Comparison of ENCODE assay signal across 7 mouse cellular contexts in genomic region chr19:34550205-34550533, GRCm38 (mm10). TPM values are rescaled to one million over a fixed set of nuclear protein-coding genes. Genes with fewer than 3 reads are reported as not detected.
DNase-seq lines count a peak whose midpoint lies in the region; ATAC-seq and TF ChIP-seq lines count a peak whose summit lies in the region.

No protein-coding gene starts in this region.

- peak overlapping the region; percentile 68; the same call in 1 of the 2 replicates for H3K27ac ChIP-seq in lung, postnatal 0 days (ENCODE audit: low read length)
- no peak overlapping the region for H3K27ac ChIP-seq in forebrain, embryonic 14.5 days (ENCODE audit: low read depth, low read length)
- H3K27ac ChIP-seq in liver, embryonic 12.5 days: peak overlapping the region; percentile 32; the same call in 1 of the 2 replicates
- no peak overlapping the region for H3K27ac ChIP-seq in stomach, embryonic 16.5 days (ENCODE audit: low read length)

- H3K36me3 ChIP-seq in lung, postnatal 0 days (ENCODE audit: insufficient read depth, low read length): no peaks in the 10 kb centered on the region
- H3K36me3 ChIP-seq in forebrain, embryonic 14.5 days (ENCODE audit: control insufficient read depth, insufficient read depth, low read length): no peaks in the 10 kb centered on the region
- no peaks in the 10 kb centered on the region for H3K36me3 ChIP-seq in liver, embryonic 12.5 days
- no peaks in the 10 kb centered on the region for H3K36me3 ChIP-seq in stomach, embryonic 16.5 days (ENCODE audit: control insufficient read depth, insufficient read depth, low read length)

- ATAC-seq in lung, postnatal 0 days: no peak
- peak; percentile 40; the same call in 1 of the 2 replicates for ATAC-seq in forebrain, embryonic 14.5 days
- ATAC-seq in liver, embryonic 12.5 days: 0 out of 2 replicates have a peak, but pooled peaks have one; percentile 1
- 0 out of 2 replicates have a peak, but pooled peaks have one; percentile 4 for ATAC-seq in stomach, embryonic 16.5 days (ENCODE audit: insufficient read depth, low FRiP score)

- no peak overlapping the region for H3K9ac ChIP-seq in lung, postnatal 0 days (replicated peaks; ENCODE audit: low read depth)
- H3K9ac ChIP-seq in forebrain, embryonic 14.5 days (ENCODE audit: low read length): peak overlapping the region; percentile 59
- H3K9ac ChIP-seq in liver, embryonic 12.5 days: peak overlapping the region; percentile 46; the same call in 1 of the 2 replicates
- H3K9ac ChIP-seq in stomach, embryonic 16.5 days (ENCODE audit: low read length): peak overlapping the region; percentile 69

- no peaks in the 10 kb centered on the region for H3K27me3 ChIP-seq in lung, postnatal 0 days (replicated peaks; ENCODE audit: insufficient read depth, low read length)
- no peaks in the 10 kb centered on the region for H3K27me3 ChIP-seq in forebrain, embryonic 14.5 days (replicated peaks; ENCODE audit: control insufficient read depth, insufficient read depth, low read length)
- peaks cover 7% of the 10 kb centered on the region; the same call in 1 of the 2 replicates for H3K27me3 ChIP-seq in liver, embryonic 12.5 days (replicated peaks)
- H3K27me3 ChIP-seq in stomach, embryonic 16.5 days (ENCODE audit: control insufficient read depth, insufficient read depth, low read length): no peaks in the 10 kb centered on the region

- H3K4me2 ChIP-seq in lung, postnatal 0 days (replicated peaks; ENCODE audit: low read depth, low read length): peak overlapping the region; percentile 65
- H3K4me2 ChIP-seq in forebrain, embryonic 14.5 days (ENCODE audit: low read length): peak overlapping the region; percentile 57
- peak overlapping the region; percentile 75 for H3K4me2 ChIP-seq in liver, embryonic 12.5 days
- H3K4me2 ChIP-seq in stomach, embryonic 16.5 days (ENCODE audit: low read depth, low read length): peak overlapping the region; percentile 76

- WGBS in lung, postnatal 0 days: 35% methylated on average over 4 of the region's 4 CpGs
- 30% methylated on average over 4 of the region's 4 CpGs for WGBS in forebrain, embryonic 14.5 days
- 29% methylated on average over 4 of the region's 4 CpGs for WGBS in liver, embryonic 12.5 days (ENCODE audit: insufficient replicate concordance)
- 32% methylated on average over 4 of the region's 4 CpGs for WGBS in stomach, embryonic 16.5 days

- no peak for TF ChIP-seq CTCF in lung, postnatal 0 days (IDR thresholded peaks at IDR 0.05)

- H3K4me3 ChIP-seq in lung, postnatal 0 days (ENCODE audit: low read depth, low read length): peak overlapping the region; percentile 48
- peak overlapping the region; percentile 39 for H3K4me3 ChIP-seq in forebrain, embryonic 14.5 days (ENCODE audit: low read depth, low read length)
- H3K4me3 ChIP-seq in liver, embryonic 12.5 days: peak overlapping the region; percentile 60
- peak overlapping the region; percentile 59 for H3K4me3 ChIP-seq in stomach, embryonic 16.5 days (replicated peaks; ENCODE audit: low read length)

- H3K9me3 ChIP-seq in lung, postnatal 0 days (ENCODE audit: low read length): no peaks in the 10 kb centered on the region; the same call in 1 of the 2 replicates
- H3K9me3 ChIP-seq in forebrain, embryonic 14.5 days (replicated peaks; ENCODE audit: control insufficient read depth, low read length): no peaks in the 10 kb centered on the region
- no peaks in the 10 kb centered on the region for H3K9me3 ChIP-seq in liver, embryonic 12.5 days (replicated peaks)
- H3K9me3 ChIP-seq in stomach, embryonic 16.5 days (replicated peaks; ENCODE audit: control insufficient read depth, low read length): 0 out of 2 replicates have a peak, but pooled peaks cover 6% of the 10 kb centered on the region

- no peak for TF ChIP-seq EP300 in lung, postnatal 0 days (IDR thresholded peaks at IDR 0.05)

- DNase-seq in lung, postnatal 0 days (ENCODE audit: low spot score): no peak
- no peak for DNase-seq in lung, postnatal 14 days
- no peak for DNase-seq in forebrain, embryonic 14.5 days (ENCODE audit: low spot score)
- DNase-seq in left cerebral cortex, adult 11 months (ENCODE audit: low spot score): no peak
- DNase-seq in layer of hippocampus, postnatal 25 days (ENCODE audit: extremely low spot score in 1 of 2, low spot score in 1 of 2): no peak

- H3K4me1 ChIP-seq in lung, postnatal 0 days (ENCODE audit: insufficient read depth, low read depth, low read length): peaks cover 6% of the 10 kb centered on the region
- no peaks in the 10 kb centered on the region for H3K4me1 ChIP-seq in forebrain, embryonic 14.5 days (ENCODE audit: control insufficient read depth, insufficient read depth, low read length)
- peaks cover 15% of the 10 kb centered on the region; the same call in 1 of the 2 replicates for H3K4me1 ChIP-seq in liver, embryonic 12.5 days
- H3K4me1 ChIP-seq in stomach, embryonic 16.5 days (ENCODE audit: control insufficient read depth, insufficient read depth, low read length): peaks cover 8% of the 10 kb centered on the region

RNA-seq across cellular contexts. Expression of gene Ifit2, which starts 0.3 kb away (rescaled TPM):
- polyA plus RNA-seq in lung, postnatal 0 days (2015; fragmentation: Nextera tagmentation; extraction: Ambion mirVana): 9.1 and 10.7 TPM in 2 replicates
- 8.3 and 8.4 TPM in 2 replicates for polyA plus RNA-seq in forebrain, embryonic 14.5 days (2014; fragmentation: Nextera tagmentation; extraction: Ambion mirVana)
- 2.9 and 3.1 TPM in 2 replicates for polyA plus RNA-seq in liver, embryonic 12.5 days (2016; fragmentation: Nextera tagmentation; extraction: Ambion mirVana)
- 6.2 and 6.3 TPM in 2 replicates for polyA plus RNA-seq in stomach, embryonic 16.5 days (2015; fragmentation: Nextera tagmentation; extraction: Ambion mirVana)
- total RNA-seq in layer of hippocampus, postnatal 25 days (2021): 1 to 10 TPM; 4.5 to 4.6 TPM

RNA-seq across cellular contexts. Expression of gene Lipa, which starts 22.9 kb away (rescaled TPM):
- 46.4 and 54.9 TPM in 2 replicates for polyA plus RNA-seq in lung, postnatal 0 days (2015; fragmentation: Nextera tagmentation; extraction: Ambion mirVana)
- 18.5 and 20.6 TPM in 2 replicates for polyA plus RNA-seq in forebrain, embryonic 14.5 days (2014; fragmentation: Nextera tagmentation; extraction: Ambion mirVana)
- 33.4 and 35.0 TPM in 2 replicates for polyA plus RNA-seq in liver, embryonic 12.5 days (2016; fragmentation: Nextera tagmentation; extraction: Ambion mirVana)
- polyA plus RNA-seq in stomach, embryonic 16.5 days (2015; fragmentation: Nextera tagmentation; extraction: Ambion mirVana): 31.2 and 32.4 TPM in 2 replicates
- total RNA-seq in layer of hippocampus, postnatal 25 days (2021): 10 to 100 TPM; 16.9 to 19.8 TPM

RNA-seq across cellular contexts. Expression of gene Ifit3, which starts 33.2 kb away (rescaled TPM):
- polyA plus RNA-seq in lung, postnatal 0 days (2015; fragmentation: Nextera tagmentation; extraction: Ambion mirVana): 7.1 and 9.6 TPM in 2 replicates
- polyA plus RNA-seq in forebrain, embryonic 14.5 days (2014; fragmentation: Nextera tagmentation; extraction: Ambion mirVana): 0.59 and 1.2 TPM in 2 replicates
- polyA plus RNA-seq in liver, embryonic 12.5 days (2016; fragmentation: Nextera tagmentation; extraction: Ambion mirVana): 0.60 and 0.69 TPM in 2 replicates
- 0.53 and 0.76 TPM in 2 replicates for polyA plus RNA-seq in stomach, embryonic 16.5 days (2015; fragmentation: Nextera tagmentation; extraction: Ambion mirVana)
- total RNA-seq in layer of hippocampus, postnatal 25 days (2021): 1 to 10 TPM; 1.3 to 2.1 TPM

RNA-seq across cellular contexts. Expression of gene Ifit1bl1, which starts 51.6 kb away (rescaled TPM):
- 0.90 and 1.1 TPM in 2 replicates for polyA plus RNA-seq in lung, postnatal 0 days (2015; fragmentation: Nextera tagmentation; extraction: Ambion mirVana)
- polyA plus RNA-seq in forebrain, embryonic 14.5 days (2014; fragmentation: Nextera tagmentation; extraction: Ambion mirVana): 0.33 and 0.85 TPM in 2 replicates
- polyA plus RNA-seq in liver, embryonic 12.5 days (2016; fragmentation: Nextera tagmentation; extraction: Ambion mirVana): 0.07 and 0.08 TPM in 2 replicates
- polyA plus RNA-seq in stomach, embryonic 16.5 days (2015; fragmentation: Nextera tagmentation; extraction: Ambion mirVana): 0.27 and 0.37 TPM in 2 replicates
- total RNA-seq in layer of hippocampus, postnatal 25 days (2021): 1 to 10 TPM; 1.1 to 1.6 TPM

RNA-seq across cellular contexts. Expression of gene Ifit3b, which starts 57.6 kb away (rescaled TPM):
- polyA plus RNA-seq in lung, postnatal 0 days (2015; fragmentation: Nextera tagmentation; extraction: Ambion mirVana): 2.0 and 2.3 TPM in 2 replicates
- polyA plus RNA-seq in forebrain, embryonic 14.5 days (2014; fragmentation: Nextera tagmentation; extraction: Ambion mirVana): not detected in 2 replicates
- polyA plus RNA-seq in liver, embryonic 12.5 days (2016; fragmentation: Nextera tagmentation; extraction: Ambion mirVana): 0.14 TPM in 1 of 2 replicates, not detected in the other
- 0.17 and 0.30 TPM in 2 replicates for polyA plus RNA-seq in stomach, embryonic 16.5 days (2015; fragmentation: Nextera tagmentation; extraction: Ambion mirVana)
- 1 to 10 TPM in 1 of 2 experiments, under 1 TPM in 1; 0.54 to 1.2 TPM for total RNA-seq in layer of hippocampus, postnatal 25 days (2021)

Comparison
In these comparisons a context has a peak if more than half of its experiments do, and no peak if none do; other contexts are left out.
1. H3K27ac ChIP-seq: peak in lung, postnatal 0 days (single experiment) and liver, embryonic 12.5 days (single experiment); none in forebrain, embryonic 14.5 days (single experiment) and stomach, embryonic 16.5 days (single experiment).
2. Peak in every context shown above with its lines, with median percentiles within 50 percentile points of each other: H3K4me2 ChIP-seq and H3K4me3 ChIP-seq.